Mouse (Mus musculus) myocyte (in vitro differentiated cells): Measurements from ENCODE around the gene Rad51b.

ENCODE experiments used
- E2F4 ChIP-seq: IDR thresholded peaks from one replicate; pipeline ENCODE4 v1.6.1; 2011; ENCODE audit warnings: mild to moderate bottlenecking, control low read depth, moderate library complexity; ENCODE audit not compliant: insufficient read depth
- MAX ChIP-seq: IDR thresholded peaks from one replicate; pipeline ENCODE4 v1.6.1; 2011; ENCODE audit warnings: low read depth, mild to moderate bottlenecking, control low read depth
- MYOD1 ChIP-seq, 3 experiments: IDR thresholded peaks; one replicate each; pipeline ENCODE4 v1.6.1; 2011; ENCODE audit warnings: control low read depth in 2 of 3, low read depth in 2 of 3, mild to moderate bottlenecking in 2 of 3, moderate library complexity in 1 of 3; ENCODE audit not compliant: insufficient read length in 2 of 3, control insufficient read depth in 1 of 3
- POLR2A ChIP-seq: IDR thresholded peaks from one replicate; pipeline ENCODE4 v1.6.1; 2011; ENCODE audit warnings: low read depth, mild to moderate bottlenecking, control low read depth, moderate library complexity; ENCODE audit not compliant: insufficient read length
- SRF ChIP-seq: IDR thresholded peaks from one replicate; pipeline ENCODE4 v1.6.1; 2011; ENCODE audit warnings: low read depth; ENCODE audit not compliant: control insufficient read depth, insufficient read length
- TCF12 ChIP-seq: IDR thresholded peaks from one replicate; pipeline ENCODE4 v1.6.1; 2011; ENCODE audit warnings: mild to moderate bottlenecking, control low read depth; ENCODE audit not compliant: poor library complexity, insufficient read depth, severe bottlenecking
- USF1 ChIP-seq: IDR thresholded peaks from one replicate; pipeline ENCODE4 v1.6.1; 2011; ENCODE audit warnings: low read depth, mild to moderate bottlenecking, control low read depth, moderate library complexity

DNA sequence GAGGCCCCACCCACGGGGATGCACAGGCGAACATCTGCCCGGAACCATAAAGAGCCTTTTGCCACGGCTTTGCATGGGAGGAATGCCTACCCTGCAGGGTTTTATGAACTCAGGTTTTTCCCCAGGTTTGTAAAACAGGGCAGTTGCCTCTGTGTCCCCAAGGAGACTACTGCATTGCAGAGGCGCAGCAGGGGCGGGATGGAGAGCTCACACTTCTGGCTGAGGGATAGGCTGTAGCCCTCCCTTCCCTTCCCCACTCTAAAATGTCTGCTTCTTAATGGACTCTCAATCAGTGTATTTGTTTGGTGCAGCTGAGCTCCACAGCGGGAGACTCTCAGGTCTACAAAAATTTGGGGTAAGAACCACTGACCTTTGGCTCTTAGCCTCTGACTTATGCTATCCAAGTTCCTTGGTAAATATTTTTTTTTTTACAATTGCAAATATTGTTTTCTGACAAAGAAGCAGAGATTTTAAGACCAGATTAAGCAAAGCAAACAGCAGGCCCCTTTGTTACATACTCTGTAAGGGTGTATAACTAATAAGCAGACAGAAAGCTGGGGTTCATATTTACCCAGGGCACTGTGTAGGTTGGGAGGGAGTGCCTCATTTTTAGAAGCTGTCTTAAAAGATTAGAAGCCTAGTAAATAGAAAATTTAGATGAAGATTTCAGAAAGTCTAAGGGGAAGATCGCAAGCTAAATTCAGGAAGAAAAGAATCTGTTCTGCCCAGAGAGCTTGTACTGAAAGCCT, 507.9 kb downstream of the Rad51b start:
- TF ChIP-seq USF1 (no peak), POLR2A (no peak), MAX (no peak), E2F4 (no peak), TCF12 (no peak), MYOD1 (IDR thresholded peaks at IDR 0.05; ENCODE audit: control insufficient read depth in 1 of 3, insufficient read length in 2 of 3, low read depth in 2 of 3) (no peak), SRF (no peak)
